Mouse (Mus musculus) brown adipose tissue, adult 24 weeks (tissue): ENCODE results near the gene Rpia. TPM values are rescaled to one million over a fixed set of nuclear protein-coding genes. Genes with fewer than 3 reads are reported as not detected.
"Not testable (repeated sequence)": the region's sequence is repeated elsewhere in the genome, so short reads cannot be mapped to it uniquely, and the experiment has no call there.

Experiments
- H3K27ac ChIP-seq: fragments of 200-500 bp; replicated peaks from 2 replicates; pipeline ENCODE4 v1.5.1; 2012; ENCODE audit warnings: low read depth, mild to moderate bottlenecking, low read length
- H3K4me1 ChIP-seq: fragments of 200-500 bp; 2 replicates; pipeline ENCODE4 v1.6.1; 2012; ENCODE audit warnings: low read length, mixed read lengths; ENCODE audit not compliant: control insufficient read depth, insufficient read depth, insufficient read length
- H3K4me3 ChIP-seq: fragments of 200-500 bp; 2 replicates; pipeline ENCODE4 v1.5.1; 2012; ENCODE audit warnings: low read depth, mild to moderate bottlenecking, low read length, moderate library complexity; ENCODE audit not compliant: insufficient read depth
- polyA plus RNA-seq: library from polyadenylated mRNA; stranded (reverse); fragments of >200 nt; gene quantifications from 2 replicates; pipeline ENCODE4 v1.2.4, GENCODE M21; 2012; ENCODE audit not compliant: missing spikeins, insufficient read depth, insufficient read length

Rpia gene
- 18.1 and 42.6 TPM in 2 replicates for polyA plus RNA-seq

DNA sequence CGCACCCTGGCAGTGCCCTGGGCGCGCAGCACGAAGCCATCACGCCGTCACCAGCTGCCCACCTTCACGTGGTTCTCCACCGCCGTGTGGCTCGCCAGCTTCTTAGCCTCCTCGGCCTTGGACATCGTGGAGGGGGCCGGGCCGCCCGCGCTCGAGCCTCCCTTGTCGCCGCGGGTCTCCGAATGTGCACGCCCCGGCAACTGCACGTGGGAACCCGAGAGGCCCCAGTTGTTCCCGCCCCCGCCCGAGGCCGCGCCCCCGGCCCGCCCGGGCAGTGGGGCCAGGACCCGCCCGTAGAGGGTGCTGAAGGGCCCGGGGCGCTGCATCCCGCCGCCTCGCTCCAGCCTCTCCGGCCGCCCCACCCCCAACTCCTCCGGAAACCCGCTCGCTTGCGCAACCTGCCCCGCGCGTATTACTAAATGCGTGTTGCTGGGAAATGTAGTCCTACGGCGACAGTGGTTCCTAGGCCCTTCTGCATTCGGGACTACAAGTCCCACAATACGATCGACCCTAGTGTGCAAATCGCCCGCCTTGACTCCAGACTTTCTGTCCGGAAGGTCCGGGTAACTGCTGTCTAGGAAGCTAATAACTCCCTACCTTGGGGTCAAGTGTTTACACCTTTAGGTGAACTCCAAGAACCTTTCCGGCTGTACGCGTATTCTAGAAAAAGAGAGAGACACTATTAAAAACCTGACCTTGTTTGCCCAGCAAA lies at the start of gene Rpia:
Gene Rpia, minus strand, starts transcription at position 409 of the 712 bp plus-strand sequence.
- Histone ChIP-seq H3K4me3 (peak within 1 kb of the TSS; percentile 82), H3K4me1 (peaks cover 12% of the 10 kb centered on the region), H3K27ac (peak within 1 kb of the TSS; percentile 61)

DNA sequence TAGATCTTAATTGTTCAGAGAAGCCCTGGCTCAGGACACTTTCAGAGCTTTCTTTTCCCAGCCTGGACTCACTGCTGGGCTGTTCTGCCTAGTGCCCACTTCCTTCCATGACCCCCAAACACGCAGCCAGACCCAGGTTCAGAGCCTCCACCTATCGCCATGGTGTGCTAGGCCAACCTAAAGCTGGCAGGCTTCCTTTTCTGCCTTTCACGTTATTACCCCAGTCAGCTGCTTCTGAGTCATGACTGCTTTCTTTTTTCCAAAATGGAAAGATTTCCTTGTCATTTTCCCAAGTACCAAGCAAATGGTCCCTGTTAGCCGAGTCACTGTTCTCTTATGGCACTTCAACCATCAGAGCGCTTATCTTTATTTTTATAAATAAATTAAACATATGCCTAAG lies 48.2 kb upstream of the Rpia start:
- Histone ChIP-seq H3K4me3 (no peak overlapping the region), H3K27ac (no peak overlapping the region), H3K4me1 (no peaks in the 10 kb centered on the region)

DNA sequence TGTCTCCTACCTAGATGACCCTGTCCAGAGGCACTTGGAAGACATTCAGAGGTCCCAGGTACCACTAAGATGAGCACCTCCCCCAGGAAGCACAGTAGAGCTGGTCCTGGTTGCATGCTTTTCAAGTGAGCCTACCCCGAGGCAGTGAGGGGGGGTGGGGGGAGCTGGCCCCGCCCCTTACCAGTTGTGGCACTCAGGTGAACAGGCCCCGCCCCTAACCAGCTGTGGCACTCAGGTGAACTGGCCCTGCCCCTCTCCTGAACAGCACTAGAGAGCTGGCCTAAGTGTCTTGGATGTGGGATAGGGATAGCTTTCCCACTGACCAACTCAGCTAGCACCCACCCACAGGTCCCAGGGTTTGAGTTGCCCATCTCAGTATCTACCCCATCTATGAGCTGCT lies 46.5 kb upstream of the Rpia start:
- Histone ChIP-seq H3K4me3 (no peak overlapping the region), H3K4me1 (no peaks in the 10 kb centered on the region), H3K27ac (no peak overlapping the region)

DNA sequence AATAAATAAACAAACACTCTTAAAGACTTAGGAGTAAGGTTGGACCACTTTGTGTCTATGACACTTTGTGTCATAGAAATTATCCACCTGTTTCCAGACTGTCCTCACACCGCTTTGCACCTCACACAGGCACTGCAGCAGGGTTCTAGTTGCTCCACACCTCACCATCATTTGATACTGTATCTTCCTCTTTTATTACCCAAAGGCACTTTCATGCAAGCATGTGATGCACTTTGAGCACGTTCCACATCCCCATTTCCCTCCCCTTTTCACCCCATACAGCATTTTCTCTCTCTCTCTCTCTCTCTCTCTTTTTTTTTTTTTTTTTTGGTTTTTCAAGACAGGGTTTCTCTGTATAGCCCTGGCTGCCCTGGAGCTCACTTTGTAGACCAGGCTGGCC lies 45.3 kb upstream of the Rpia start:
- Histone ChIP-seq H3K4me3 (no peak overlapping the region), H3K4me1 (no peaks in the 10 kb centered on the region), H3K27ac (no peak overlapping the region)

DNA sequence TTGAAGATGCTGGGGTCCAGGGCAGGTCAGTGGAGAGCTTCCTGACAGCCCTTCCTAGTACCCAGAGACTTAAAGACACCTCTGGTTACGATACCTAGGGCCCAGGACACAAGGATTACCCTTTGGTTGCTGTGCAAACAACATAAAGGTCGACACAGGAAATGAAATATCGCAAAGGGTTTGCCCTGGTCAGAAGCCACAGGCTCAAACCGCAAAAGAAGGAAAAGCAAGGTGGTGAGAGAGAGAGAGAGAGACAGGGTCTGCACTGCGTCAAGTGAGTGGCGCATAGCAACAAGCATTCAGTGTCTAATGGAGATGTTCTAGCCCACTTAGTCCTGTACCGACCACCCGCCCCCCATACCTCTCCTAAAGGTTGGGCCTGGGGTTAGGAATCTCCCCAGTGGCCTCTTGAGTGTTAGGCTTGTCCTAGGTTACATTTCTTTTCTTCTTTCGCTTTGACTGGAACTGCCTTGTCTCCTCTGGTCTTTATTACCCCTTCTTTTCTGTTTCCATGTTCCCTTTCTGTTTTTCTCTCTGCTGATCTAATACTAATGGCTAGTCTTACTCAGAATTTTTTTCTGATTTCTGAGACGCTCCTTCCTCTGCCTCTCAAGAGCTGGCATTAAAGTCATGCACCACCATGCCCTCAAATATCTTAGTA lies 39.3 kb upstream of the Rpia start:
- Histone ChIP-seq H3K27ac (no peak overlapping the region), H3K4me3 (no peak overlapping the region), H3K4me1 (no peaks in the 10 kb centered on the region)

DNA sequence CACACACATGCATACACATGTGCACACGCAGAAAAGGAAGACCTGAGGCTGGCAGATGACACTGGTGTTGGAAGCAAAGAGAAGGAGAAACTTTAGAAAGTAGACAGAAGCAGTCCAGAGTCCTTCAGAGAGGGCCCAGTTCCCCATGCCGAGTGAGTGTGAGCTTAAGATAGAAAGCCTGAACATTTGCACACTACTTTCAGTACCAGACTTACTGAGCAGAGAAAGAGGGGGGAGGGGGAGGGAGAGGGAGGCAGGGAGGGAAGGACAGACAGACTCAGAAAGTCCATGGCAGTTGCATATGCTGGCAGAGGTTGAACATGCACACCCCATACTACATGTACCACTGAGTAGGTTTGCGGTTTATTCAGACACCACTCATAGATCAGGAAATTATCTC lies 38.5 kb upstream of the Rpia start:
- H3K4me1 ChIP-seq: no peaks in the 10 kb centered on the region
- no peak overlapping the region for H3K4me3 ChIP-seq
- no peak overlapping the region for H3K27ac ChIP-seq

DNA sequence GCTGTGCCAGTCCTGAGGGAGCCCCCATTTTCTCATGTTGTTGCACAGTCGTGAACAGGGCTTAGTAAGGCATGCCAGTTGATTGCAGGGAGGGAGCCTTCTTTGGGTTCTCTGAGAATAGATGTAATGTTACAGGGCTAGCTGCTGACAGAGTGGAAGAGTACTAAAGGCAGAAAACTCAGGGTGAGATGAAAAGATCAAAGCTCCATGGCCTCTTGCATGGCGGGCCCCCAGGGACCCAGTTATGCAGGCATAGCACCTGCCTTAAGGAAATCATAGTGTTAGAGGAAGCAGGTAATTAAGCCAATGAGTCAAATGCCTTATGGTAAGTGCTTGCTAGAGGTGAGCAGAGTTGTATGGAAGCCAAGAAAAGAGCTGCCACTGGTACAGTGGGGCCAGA lies 37.4 kb upstream of the Rpia start:
- Histone ChIP-seq H3K4me3 (no peak overlapping the region), H3K27ac (no peak overlapping the region), H3K4me1 (no peaks in the 10 kb centered on the region)

DNA sequence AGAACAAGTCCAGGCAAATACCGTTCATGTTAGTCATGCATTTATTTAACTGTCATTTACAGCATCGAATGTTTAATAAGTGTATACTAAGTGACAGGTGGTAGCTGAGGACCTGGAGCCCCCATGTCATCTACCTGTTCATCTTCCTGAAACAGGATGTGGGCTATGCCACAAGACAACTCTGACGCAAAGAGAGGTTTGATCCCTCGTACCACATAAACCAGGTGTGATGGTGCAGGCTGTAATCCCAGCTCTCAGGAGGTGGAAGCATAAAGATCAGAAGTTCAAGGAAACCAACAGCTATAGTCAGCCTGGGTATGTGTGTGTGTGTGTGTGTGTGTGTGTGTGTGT lies 32.9 kb upstream of the Rpia start:
- no peaks in the 10 kb centered on the region for H3K4me1 ChIP-seq
- peak overlapping the region; percentile 70 for H3K4me3 ChIP-seq
- H3K27ac ChIP-seq: no peak overlapping the region

DNA sequence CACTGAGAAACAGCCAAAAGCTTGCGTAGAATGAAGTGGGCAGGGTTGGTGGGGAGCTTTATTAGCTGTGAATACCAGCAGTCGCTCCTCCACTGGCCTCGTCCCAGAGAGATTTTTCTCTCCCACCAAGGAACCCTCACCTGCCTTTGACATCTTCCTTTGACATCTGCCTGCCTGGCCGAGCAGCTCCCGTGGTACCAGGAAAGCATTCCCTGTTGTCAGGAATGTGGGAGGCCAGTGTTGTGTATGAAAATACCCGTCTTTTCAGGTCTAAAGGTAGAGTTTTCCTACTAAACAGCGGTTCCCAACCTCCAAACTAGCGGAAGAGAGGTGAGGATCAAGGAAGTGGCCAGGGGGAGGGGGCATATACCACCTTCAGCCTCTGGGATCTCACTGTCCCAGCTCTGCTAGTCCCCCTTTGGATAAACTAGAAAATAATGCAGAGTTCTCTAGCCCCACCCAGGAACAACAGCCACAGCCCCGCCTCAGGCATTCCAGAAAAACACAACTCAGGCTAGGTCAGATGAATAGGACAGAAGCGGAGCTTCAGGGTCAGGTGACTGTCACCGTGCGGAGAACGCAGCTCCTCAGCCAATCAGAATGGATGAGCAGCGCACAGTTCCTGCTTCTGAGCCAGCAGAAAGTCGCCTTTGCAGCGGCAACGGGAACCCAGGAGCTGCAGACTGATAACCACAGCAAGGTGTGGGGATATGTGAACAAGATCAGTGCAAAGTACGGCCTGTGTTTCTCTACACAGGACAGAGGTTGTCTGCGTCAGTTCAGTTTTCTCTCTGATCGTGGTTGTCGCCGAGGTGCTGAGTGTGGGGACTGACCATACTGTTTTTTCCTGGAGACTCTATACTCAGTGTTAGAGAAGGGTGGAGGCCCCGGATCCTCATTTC lies 32.3 kb upstream of the Rpia start:
- Histone ChIP-seq H3K27ac (0 out of 2 replicates have a peak overlapping the region, but pooled peaks have one; percentile 8), H3K4me3 (peak overlapping the region; percentile 70), H3K4me1 (no peaks in the 10 kb centered on the region)

DNA sequence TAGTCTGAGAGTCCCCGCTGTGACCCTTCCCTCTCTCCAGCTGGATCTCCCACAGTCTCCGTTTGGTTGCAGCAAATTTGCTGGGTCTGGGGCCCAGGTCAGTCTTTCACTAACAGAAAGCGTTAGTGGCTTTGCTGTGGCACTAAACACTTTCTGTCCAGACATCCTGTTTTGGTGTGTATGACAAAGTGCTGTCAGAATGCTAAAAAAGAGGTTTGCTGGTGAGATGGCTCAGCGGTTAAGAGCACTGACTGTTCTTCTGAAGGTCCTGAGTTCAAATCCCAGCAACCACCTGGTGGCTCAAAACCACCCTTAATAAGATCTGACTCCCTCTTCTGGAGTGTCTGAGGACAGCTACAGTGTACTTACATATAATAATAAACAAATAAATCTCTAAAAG lies 31.2 kb upstream of the Rpia start:
- H3K4me3 ChIP-seq, H3K27ac ChIP-seq, H3K4me1 ChIP-seq: not testable (repeated sequence)

DNA sequence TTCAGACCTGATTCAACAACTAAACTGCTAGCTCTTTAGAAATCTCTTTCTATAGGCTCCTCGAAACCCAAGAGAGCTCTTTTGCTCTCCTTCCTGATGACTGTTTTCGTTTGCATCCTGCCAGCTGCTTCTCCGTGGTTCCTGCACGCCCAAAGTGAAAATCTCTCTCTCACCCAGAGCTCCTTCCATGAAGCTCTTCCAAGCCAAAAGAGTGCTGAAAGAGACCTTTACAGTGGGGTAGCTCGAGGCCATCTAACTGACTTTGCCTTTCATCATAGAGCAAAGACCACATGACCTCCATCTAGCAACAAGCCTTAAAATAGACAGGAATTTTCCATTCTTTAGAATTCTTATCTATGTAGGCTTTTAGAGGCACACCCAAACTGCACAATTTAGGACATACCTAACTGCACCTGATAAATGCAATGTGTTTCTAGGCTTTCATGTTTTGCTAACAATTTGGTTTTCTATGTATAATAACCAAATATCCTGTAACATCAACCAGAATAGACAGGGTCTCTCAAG lies 30.4 kb upstream of the Rpia start:
- Histone ChIP-seq H3K4me1 (no peaks in the 10 kb centered on the region), H3K27ac (no peak overlapping the region), H3K4me3 (no peak overlapping the region)

DNA sequence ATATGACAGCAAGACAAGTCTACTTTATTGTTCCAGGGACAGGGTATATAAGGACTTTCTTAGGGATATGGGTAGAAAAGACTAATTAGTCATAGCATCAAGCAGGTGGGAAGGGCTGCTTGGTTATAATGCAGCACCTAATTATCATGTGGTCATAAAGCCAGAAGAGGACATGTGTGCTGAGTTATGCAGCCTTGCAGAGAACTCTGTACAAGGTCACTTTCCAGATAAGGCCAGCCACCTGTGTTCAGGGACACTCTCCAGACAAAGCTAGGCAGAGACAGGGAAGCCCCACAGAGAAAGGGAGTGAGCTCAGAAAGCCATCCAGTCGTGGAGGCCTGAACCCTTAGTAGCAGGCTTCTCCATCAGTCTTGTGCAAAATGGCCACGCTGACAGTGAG lies 29.5 kb upstream of the Rpia start:
- no peak overlapping the region for H3K27ac ChIP-seq

DNA sequence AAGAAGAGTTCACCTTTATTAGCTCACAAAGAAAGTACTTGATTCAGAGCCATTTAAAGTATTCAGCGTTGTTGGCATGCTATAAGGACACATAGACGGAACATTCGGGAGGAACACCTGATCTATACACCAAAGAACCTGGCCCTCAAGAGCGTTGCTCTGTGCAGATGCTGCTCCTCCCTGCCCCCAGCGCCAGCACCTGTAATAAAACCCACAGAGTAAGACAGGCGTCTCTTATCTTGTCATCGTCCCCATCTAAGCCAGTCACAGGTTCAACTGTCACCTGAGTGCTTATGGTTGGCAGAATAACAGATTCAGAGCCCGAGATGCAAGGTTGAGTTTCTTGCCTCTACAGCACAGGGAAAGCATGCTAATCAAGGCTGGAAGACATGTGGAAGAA lies 23.4 kb upstream of the Rpia start:
- Histone ChIP-seq H3K4me3 (no peak overlapping the region), H3K27ac (no peak overlapping the region), H3K4me1 (no peaks in the 10 kb centered on the region)

More for the DNA sequence above, 29.5 kb upstream of the Rpia start:
- Histone ChIP-seq H3K4me3 (no peak overlapping the region), H3K4me1 (no peaks in the 10 kb centered on the region)

DNA sequence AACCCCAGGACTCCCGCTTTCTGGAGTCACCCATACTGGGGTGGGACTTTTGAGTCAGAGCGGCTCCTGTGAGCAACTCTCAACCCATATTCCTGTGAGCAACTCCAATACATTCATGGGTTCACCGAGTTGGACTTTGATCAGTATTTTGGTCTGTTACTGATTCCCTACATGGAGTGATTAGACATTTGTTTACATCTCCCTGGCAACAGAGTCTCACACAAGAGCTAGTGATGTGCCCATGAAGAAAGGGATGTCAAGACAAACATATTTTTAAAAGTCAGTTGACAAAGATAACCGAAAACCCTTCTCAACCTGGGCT lies 22.6 kb upstream of the Rpia start:
- no peak overlapping the region for H3K27ac ChIP-seq
- no peak overlapping the region for H3K4me3 ChIP-seq
- H3K4me1 ChIP-seq: no peaks in the 10 kb centered on the region

DNA sequence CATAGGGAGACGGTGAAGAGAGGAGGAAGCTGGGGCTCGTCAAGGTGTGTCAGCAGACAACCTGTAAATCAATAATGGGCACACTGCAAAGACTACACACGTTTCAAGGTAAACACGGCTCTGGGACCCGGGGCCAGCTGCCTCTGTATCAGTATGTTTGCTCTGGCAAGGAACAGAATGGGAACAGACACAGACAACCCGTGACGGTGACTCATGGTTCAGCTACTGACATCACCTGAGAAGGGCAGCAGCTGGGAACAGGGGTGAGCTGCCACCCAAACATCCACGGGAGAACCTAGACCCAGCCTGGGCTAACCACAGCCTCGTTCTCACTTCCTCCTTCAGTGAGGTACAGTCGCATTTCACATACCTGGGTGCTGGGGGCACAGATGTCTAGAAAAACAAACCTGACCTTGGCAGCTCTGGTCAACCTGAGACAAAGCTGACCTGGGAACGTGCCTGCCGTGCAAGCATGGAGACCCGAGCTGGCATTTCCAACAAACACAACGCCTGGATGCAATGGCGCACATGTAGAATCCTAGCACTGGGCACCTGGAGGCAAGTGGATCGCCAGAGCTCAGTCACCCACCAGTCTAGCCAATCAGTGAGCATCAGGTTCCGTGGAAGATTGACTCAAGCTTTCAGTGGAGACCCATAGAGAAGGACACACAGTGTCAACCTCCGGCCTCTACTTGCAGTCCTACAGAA lies 22.0 kb upstream of the Rpia start:
- Histone ChIP-seq H3K27ac (no peak overlapping the region), H3K4me3 (no peak overlapping the region), H3K4me1 (no peaks in the 10 kb centered on the region)
